Mouse (Mus musculus): ENCODE data around the gene Ptafr.

Ptafr gene

DNA sequence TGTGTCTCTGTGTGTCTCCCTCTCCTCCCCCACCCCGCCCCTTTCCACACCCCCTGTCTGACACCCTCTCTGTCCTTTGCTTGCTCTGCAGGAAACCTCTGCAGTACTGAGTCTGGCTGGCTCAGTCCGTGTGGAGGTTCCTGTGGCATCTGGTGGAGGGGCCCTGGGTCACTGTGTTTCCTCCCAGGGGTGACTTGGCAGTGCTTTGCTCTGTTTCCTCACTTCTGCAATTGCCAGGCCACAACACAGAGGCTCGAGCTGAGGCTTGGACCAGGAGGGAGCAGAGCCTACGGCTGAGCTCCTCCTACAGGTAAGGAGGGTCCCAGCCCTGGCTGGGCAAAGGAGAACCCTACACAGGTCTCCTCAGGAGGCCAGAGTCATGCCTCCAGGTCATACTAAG lies at the start of gene Ptafr:
Ptafr (plus strand) TSS at position 103 of the 400 bp plus-strand sequence.
- DNase-seq (ENCODE audit: low read depth, low spot score), result peak; percentile 46

DNA sequence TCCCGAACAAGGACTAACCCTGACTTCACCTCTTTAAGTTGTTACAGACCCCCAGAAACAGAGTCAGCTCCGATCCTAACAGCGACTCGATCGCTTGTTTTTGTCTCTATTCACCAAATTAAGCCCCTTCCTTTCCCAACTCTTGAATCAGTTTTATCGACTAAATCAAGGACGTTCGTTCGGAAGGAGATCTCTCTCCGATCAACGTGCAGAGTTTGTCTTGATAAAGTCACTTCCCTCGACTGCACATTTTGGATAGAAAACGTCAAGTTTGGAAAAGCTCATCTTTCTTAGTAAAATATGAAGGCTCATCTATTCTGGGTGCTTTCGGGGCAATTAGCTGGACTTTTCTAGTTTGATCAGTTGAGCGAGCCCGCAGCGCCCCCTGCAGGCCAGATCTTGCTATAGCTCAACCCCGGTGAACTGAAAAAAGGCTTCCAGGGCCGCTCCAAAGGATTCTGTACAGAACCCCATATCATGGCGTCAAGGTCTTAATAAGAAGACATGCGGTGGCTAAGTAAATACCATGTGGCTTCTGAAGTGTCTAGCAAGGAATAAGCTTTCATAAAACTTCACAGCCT lies 49.2 kb upstream of the Ptafr start:
- DNase-seq (ENCODE audit: low read depth, low spot score), result peak; percentile 84

DNA sequence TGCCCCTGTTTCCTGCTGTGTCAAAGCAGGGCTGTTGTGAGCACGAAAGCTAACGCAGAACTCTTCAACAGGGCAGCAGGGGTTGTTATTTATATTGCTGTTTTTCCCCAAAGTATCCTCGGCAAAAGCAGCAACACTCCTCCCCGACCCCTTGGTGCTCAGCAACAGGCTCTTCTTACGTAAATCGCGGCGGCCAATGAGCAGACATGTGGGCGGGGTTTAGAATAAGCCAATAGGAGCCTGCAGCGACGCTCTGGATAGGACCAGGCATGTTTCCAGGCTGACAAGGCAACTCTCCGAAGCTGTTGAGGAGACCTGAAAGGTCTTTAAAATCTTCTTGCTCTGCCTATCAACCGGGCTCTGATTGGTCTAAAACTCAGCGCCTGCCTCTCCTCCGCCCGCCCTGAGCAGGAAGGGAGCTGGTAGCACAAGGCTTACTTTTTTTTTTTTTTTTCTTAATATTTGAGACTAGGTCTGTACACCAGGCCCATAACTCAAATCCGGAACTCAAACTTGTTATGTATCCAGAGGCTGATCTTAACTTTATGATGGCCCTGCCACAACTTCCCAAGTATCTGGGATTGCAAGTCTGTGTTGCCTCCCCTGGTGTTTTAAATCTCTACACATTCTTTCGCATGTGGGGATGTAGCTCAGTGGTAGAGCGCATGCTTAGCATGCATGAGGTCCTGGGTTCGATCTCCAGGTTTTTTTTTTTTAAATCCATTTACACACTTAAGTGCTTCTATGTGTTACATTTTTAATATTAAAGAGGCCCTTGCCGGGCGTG lies 48.3 kb upstream of the Ptafr start:
- DNase-seq (ENCODE audit: low read depth, low spot score), result peak; percentile 99

DNA sequence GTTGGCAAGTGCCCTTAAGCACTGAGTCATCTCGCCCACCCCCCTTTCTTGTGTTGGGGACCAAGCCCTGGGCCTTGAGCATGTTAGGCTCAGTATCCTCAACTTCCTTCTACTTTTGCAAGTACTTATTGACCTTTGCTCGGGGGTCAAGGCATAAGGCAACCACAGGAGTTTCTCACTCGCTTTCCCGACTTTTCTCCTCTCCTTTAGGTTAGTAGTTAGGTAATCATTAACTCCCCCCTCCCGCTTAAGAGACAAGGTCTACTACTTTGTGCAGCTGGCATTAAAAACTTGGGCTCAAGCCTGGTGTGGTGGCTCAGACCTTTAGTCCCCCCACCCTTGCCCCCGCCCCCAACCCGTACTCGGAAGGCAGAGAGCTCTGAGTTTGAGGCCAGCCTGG lies 45.8 kb upstream of the Ptafr start:
- DNase-seq (ENCODE audit: low read depth, low spot score), result no peak

DNA sequence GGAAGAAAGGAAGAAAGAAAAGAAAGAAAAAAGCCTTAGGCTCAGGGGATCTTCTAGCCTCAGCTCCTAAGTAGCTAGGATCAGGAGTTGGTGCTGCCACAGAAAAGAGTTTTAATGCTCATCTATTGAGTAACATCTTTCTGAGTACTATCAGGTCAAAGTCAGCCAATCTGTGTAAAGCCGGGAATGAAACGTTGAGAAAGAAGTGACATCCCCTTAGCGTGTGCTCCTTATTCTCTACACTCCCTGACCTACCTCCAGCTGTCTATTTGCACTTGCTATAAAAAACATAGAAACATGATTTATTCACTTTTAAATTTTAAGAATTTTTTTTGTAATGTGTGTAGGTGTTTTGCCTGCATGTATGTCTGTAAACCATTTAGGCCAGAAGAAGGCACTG lies 44.7 kb upstream of the Ptafr start:
- no peak for DNase-seq (ENCODE audit: low read depth, low spot score)

DNA sequence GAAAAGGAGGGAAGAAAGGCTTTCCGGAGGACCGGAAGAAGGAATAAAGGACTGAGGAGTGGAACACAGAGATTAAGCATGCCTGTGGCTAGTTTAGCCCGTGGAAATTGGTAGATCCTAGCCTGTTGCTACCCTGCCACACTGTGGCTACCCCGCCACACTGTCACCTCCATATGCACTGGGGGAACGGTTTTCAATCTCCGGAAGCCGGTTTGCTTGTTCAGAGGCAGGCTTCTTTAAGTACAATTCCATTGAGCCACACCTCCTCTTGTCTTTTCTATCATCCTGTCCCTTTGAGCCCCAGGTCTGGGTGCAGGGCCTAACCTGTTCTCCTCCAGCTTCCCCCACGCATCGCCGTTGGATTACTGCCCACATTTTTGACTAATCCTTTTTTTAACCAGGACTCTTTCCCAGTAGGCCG lies 39.5 kb upstream of the Ptafr start:
- no peak for DNase-seq (ENCODE audit: low read depth, low spot score)

DNA sequence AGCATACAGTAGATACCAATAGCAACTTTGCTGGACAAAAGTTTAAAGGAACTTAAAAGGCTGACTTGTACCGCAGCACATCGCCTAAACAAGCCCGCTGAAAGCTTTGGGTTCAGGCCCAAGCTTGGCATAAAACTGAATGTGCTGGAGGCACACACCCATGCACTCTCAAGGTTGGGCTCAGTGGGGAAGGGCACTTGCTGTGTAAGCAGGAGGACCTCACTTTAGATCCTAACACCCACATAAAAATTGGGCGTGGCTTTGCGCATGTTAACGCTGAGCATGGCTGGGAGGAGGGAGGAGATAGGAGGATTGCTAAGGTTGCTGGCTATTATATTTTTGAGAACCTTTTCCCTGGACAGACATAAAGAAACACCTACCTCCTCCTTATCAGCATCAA lies 39.1 kb upstream of the Ptafr start:
- no peak for DNase-seq (ENCODE audit: low read depth, low spot score)

DNA sequence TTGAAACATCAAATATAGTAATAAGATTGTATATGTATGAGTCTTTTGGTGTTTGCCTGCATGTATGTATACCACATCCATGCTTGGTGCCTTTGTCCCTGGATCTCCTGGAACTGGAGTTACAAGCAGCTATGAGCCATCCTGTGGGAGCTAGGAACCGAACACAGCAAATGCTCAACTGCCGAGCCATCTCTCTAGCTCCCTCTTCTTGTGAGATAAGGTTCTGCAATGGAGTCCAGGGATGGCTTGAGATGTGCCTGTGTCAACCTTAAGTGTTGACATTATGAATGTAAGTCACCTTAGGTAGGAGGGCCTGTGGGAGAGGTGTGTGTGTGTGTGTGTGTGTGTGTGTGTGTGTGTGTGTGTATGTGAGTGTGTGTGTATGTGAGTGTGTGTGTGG lies 37.2 kb upstream of the Ptafr start:
- DNase-seq (ENCODE audit: low read depth, low spot score), result no peak

DNA sequence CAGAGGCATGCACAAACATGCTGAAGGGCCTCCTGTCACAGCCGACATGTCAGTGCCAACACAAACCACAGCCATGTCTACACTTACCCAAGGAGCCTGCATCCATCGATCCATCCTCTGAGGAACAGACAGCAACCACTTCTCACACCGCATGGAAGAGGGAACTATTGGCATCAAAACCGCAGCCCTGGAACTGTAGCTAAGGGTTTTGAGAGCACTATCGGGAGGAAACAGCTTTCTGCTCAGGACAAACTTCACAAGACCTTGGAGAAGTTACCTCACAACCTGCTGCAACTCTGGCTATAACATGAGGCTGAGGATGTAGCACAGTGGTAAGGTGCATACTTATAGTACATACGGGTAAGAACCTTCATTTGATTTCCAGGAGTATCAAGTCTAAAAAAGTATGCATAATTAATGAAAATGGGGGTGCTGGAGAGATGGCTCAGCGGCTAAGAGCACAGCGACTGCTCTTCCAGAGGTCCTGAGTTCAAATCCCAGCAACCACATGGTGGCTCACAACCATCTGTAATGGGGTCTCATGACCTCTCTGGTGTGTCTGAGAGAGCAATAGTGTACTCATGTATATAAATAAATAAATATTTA lies 35.8 kb upstream of the Ptafr start:
- DNase-seq (ENCODE audit: low read depth, low spot score), result no peak

DNA sequence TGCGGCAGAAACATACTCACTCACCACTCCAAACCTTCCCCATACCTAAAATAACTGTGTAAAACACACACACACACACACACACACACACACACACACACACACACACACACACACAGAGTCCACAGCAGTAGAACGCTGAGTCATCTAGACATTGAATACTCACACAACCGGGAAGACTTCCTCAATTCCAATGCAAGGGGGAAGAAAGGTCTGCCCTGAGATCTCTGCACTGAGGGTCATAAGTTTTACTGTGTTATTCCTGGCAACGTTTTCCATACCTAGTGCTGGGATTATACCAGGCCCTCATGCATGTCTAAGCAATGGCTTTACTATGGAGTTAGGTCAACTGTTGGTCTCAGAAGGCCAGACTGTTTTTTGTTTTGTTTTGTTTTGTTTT lies 34.5 kb upstream of the Ptafr start:
- DNase-seq (ENCODE audit: low read depth, low spot score), result no peak

DNA sequence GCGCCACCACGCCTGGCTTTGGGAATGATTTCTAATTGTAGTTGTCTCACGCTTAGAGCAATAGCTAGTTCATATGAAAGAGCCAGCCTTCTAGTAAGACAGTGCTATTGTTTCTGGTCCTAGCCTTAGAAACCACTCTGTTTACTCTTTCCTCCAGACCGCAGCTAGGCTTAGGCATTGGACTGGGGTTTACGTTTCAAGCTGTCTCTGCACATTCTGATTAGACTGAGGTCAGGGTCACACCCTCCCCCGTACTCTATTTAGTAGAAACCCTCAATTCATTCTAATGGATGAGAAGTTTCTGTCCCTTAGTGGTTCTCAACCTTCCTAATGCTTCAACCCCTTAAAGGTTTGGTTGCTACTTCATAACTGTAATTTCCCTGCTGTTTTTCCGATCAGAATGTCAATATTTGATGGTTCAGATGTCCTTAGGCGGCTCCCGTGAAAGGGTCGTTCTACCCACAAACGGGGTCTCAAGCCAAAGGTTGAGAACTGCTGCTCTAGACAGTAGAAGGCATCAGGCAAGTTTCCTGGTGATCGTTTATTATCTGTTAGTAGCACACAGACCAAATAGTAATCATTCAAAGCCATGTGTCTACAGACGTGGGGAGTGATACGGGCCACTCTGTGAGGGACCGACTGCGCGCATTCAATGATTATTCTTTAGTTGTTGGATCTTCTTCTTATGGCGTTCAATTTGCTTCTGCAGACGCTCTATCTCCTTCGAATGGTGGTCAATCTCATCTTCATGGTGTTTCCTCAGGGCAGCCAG lies 33.6 kb upstream of the Ptafr start:
- no peak for DNase-seq (ENCODE audit: low read depth, low spot score)

DNA sequence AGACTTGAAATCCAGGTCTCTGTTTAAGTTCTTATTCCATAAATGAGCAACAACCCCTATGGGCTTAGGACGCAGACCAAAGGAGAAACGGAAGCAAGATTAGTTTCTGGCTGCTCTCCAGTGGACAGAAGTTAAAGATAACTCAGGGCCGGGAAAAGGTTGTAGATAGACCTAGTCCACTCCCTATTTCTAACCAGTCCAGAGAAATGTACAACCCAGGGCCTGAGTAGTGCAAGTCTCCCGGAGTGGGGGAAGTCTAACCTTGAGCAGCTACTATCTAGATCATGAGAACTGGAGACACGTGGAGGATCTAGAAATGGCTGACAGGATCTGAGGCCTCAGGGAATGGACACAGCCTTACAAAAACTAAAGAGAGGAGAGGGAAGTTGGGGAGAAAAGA lies 31.4 kb upstream of the Ptafr start:
- no peak for DNase-seq (ENCODE audit: low read depth, low spot score)

DNA sequence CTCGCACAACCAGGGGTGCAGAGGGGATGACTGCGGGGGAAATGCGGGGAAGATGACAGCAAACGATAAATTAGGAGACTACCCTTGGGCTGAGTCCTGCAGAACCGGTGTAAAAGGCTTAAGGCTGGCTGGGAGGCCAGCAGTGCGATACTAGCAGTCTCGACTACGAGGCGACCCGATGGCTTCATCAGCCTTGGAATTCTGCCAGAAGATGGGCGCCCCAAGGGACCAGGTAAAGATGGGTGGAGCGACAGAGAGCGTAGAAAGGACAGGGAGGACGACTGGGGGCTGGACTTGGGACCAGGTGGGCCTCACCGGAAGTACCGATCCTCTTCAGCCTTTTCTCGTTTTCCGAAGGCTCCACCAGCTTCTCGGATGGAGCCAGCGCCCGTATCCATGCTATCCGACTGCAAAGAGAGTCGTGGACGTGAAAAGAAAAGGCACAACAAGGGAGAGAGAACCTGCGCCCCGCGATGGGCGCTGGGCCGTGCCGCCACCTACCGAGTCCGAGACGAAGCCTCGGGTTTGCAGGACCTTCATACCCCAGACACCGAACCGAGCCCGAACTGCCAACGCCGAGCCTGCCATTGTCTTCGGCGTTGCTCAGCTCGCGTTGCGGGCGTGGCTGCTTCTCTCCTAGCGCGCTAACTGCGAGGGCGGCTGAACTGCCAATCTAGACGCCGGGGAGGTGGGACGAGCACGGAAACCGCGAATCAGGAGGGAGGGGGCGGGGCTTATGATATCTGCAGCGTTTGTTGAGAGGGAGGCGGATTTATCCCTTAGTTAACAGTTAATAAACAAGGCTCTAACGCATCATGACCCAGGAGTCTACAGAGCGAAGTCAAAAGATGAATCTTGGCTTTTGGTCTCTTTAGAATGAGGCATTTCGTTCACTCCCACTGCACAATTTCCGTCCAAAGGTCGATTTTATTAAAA lies 30.6 kb upstream of the Ptafr start, which contains the start of gene Atpif1:
Atpif1 (minus strand) TSS at position 679 of the 936 bp plus-strand sequence.
- DNase-seq (ENCODE audit: low read depth, low spot score), result peak; percentile 89

DNA sequence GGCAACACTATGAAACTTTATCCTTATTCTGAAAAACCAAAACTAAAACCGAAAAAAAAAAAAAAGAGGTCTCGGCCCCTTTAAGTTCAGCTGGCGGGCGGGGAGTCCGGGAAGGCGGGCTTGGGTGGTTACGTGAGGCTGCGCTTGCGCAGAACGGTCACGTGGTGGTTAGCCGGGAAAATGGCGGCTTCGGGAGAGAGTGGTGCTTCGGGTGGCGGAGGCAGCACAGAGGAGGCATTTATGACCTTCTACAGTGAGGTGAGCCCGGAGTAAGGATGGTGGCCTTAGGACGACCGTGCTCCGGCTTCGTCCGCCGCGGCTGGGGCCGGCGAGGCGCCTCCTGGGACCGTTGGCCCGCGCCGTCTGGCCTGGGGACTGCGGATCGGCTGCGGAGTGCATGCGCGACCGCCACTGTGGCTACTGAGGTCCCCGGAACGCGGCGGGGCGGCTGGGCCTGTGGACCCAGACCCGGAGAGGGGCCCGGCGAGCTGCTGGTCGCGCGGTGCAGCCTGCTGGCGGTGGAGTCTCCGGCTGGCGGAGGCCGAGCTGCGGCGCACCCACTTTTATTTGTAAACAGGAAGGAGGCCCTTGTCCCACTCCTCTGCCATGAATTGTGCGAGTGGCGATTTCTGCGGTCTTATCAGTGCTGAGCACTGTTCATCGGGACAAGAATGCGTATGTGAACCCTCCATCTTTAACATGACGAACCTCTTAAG lies 28.3 kb upstream of the Ptafr start, which contains the start of gene Dnajc8:
Dnajc8 (plus strand) TSS at position 145 of the 716 bp plus-strand sequence.
- peak; percentile 92 for DNase-seq (ENCODE audit: low read depth, low spot score)

DNA sequence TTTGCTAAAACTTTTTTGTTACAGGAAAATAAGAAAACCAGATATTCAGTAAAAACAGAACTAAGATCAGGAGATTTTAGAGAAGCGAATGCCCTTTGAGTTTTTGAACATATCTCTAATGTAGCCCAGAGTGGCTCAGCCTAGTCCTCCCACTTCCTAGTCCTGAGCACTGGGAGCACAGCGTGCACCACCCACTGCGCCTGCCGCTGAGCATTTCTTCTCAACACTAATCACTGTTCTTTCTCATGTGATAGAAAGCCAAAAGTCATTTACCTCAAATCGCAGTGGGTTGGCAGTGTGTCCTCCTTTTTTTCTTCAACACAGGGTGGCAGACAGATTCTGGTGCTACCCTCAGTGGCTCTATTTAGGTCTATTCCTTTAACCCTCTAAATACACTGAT lies 24.4 kb upstream of the Ptafr start:
- no peak for DNase-seq (ENCODE audit: low read depth, low spot score)

DNA sequence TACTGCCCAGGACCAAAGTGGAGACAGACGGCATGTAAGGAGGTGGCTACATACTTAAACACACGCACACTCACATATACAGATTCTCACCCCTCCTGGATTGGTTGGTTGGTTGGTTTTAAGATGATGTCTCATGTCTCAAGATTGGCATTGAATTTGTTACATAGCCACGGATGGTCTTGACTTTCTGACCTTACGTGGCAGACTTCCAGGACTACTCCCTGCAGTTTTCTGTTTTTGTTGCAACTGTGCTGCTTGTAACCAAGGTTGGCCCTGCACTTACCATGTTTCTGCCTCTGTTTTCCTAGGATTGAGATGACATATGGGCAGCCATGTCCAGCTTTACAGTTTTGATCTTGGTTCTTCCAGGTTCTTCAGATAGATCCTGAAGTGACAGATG lies 22.5 kb upstream of the Ptafr start:
- DNase-seq (ENCODE audit: low read depth, low spot score), result no peak

DNA sequence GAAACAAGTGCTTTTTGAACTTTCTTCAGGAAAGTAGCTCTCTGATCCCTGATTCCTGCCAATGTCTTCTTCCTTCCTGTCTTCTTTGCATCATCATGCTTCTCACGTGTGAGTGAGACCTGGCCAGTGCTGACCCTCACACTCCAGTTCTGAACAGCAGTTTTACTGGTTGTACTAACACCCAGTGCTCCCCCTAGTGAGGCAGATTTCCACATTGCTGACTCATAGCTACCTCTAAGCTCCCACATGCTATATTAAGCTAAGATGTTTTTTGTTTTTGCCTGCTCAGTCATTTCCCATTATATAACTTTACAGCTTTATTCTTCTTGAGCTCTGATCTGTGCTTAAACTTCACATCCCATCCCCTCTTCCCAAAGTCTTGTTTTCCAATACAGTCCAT lies 21.1 kb upstream of the Ptafr start:
- peak; percentile 55 for DNase-seq (ENCODE audit: low read depth, low spot score)

DNA sequence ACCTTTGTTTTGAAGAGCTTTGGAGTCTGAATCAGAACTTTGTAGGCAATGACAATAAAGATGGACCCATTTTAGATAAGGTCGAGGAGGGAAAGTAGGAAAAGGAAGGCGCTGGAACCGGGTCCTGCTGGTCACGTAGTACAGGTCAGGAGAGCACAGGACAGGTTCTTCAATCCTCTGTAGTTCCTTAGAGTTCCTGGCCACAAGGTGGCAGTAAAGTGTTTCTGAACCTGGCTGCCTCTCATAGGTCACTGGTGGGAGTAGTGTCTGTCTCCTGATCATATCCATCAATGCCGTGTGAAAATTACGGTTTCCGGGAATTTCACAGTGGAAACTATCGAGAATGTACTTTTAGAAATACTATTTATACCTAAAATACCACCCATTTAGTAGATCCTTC lies 18.0 kb upstream of the Ptafr start:
- DNase-seq (ENCODE audit: low read depth, low spot score), result peak; percentile 54

DNA sequence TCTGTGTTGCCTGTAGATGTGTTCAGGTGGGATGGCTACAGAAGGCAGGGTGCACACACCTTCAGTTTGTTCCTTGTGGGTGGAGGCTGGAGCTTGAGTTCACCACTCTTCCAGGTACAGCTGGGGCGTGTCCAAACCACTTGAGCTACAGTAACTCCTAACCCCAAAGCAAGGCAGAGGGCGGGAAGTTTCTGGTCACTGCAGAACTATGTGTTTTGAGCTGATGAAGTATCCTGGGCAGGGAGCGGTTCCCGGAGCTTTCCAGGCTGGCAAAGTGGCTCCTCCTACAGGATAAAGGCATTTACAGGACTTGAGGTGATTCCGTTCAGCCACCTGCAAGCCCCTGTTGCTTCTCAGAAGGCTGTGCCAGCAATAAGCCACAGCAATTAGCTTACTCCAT lies 9.6 kb upstream of the Ptafr start:
- no peak for DNase-seq (ENCODE audit: low read depth, low spot score)

DNA sequence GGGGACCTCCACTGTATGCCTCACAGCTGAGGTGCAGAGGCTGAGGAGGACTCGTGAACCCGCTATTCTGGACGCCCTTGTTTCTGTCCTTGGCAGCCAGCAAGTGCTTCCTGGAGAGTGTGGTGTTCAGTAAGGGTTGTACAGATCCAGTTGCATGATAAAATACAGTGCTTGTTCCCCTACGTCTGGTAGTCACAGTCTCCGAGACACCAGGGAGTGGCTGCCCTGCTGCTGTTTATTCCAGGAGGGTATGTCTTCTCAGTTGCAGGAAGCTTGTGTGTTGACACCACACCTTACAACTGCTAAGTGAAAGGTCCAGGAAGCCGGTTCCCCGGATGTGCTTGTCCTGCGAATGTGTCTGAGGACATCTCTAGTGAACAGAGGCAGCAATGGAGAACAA lies 9.2 kb upstream of the Ptafr start:
- no peak for DNase-seq (ENCODE audit: low read depth, low spot score)

All from skeletal muscle tissue, adult 2 months (tissue).